Mouse (Mus musculus) midbrain, embryonic 14.5 days (tissue): ENCODE measurements around the gene Eif2ak4. TPM values are rescaled to one million over a fixed set of nuclear protein-coding genes. Genes with fewer than 3 reads are reported as not detected.

Experiments used
- ATAC-seq: fragments of 200-750 bp; cut with Nextera tagmentation; 2 replicates; pipeline ENCODE4 v1.8.0; 2017; ENCODE audit warnings: moderate number of reproducible peaks, moderate library complexity; ENCODE audit not compliant: low FRiP score, low TSS enrichment
- DNase-seq: peaks from one replicate; pipeline ENCODE4 v3.0.0-alpha.2; 2015
- H3K27ac ChIP-seq: fragments of 300-500 bp; sonication (generic); replicated peaks from 2 replicates; pipeline ENCODE4 v1.5.1; 2014; ENCODE audit warnings: mild to moderate bottlenecking, low read depth, low read length, moderate library complexity
- H3K27me3 ChIP-seq: fragments of 300-500 bp; sonication (generic); 2 replicates; pipeline ENCODE4 v1.6.1; 2014; ENCODE audit warnings: low read length, control low read depth, mixed read lengths; ENCODE audit not compliant: control insufficient read depth, insufficient read depth
- H3K36me3 ChIP-seq: fragments of 300-500 bp; sonication (generic); 2 replicates; pipeline ENCODE4 v1.6.1; 2014; ENCODE audit warnings: low read length, control low read depth; ENCODE audit not compliant: control insufficient read depth, insufficient read depth
- H3K4me1 ChIP-seq: fragments of 300-500 bp; sonication (generic); 2 replicates; pipeline ENCODE4 v1.6.1; 2014; ENCODE audit warnings: mild to moderate bottlenecking, antibody characterized with exemption, low read length, control low read depth; ENCODE audit not compliant: control insufficient read depth, insufficient read depth
- H3K4me2 ChIP-seq: fragments of 300-500 bp; sonication (generic); 2 replicates; pipeline ENCODE4 v1.6.1; 2014; ENCODE audit warnings: mild to moderate bottlenecking, low read length, moderate library complexity
- H3K4me3 ChIP-seq: fragments of 300-500 bp; sonication (generic); replicated peaks from 2 replicates; pipeline ENCODE4 v1.5.1; 2014; ENCODE audit warnings: low read depth, low read length
- H3K9ac ChIP-seq: fragments of 300-500 bp; sonication (generic); replicated peaks from 2 replicates; pipeline ENCODE4 v1.6.1; 2014; ENCODE audit warnings: mild to moderate bottlenecking, low read length, moderate library complexity
- H3K9me3 ChIP-seq: fragments of 300-500 bp; sonication (generic); 2 replicates; pipeline ENCODE4 v1.6.1; 2016; ENCODE audit warnings: low read length, control low read depth, mixed read lengths; ENCODE audit not compliant: control insufficient read depth
- WGBS: fragments of 180-500 bp; shearing (Covaris S2); extraction: QIAGEN DNeasy Blood & Tissue Kit; methylation state at CpG from one replicate; pipeline ENCODE4 v1.1.7; 2014; 5-methylcytosine and 5-hydroxymethylcytosine counted together
- polyA plus RNA-seq: library from polyadenylated mRNA; unstranded; fragments of >200 nt; fragmentation: Nextera tagmentation; extraction: Ambion mirVana; gene quantifications from 2 replicates; pipeline ENCODE4 v1.2.1, GENCODE M21; 2014

The Eif2ak4 gene
- polyA plus RNA-seq: 7.3 and 10.2 TPM in 2 replicates

DNA sequence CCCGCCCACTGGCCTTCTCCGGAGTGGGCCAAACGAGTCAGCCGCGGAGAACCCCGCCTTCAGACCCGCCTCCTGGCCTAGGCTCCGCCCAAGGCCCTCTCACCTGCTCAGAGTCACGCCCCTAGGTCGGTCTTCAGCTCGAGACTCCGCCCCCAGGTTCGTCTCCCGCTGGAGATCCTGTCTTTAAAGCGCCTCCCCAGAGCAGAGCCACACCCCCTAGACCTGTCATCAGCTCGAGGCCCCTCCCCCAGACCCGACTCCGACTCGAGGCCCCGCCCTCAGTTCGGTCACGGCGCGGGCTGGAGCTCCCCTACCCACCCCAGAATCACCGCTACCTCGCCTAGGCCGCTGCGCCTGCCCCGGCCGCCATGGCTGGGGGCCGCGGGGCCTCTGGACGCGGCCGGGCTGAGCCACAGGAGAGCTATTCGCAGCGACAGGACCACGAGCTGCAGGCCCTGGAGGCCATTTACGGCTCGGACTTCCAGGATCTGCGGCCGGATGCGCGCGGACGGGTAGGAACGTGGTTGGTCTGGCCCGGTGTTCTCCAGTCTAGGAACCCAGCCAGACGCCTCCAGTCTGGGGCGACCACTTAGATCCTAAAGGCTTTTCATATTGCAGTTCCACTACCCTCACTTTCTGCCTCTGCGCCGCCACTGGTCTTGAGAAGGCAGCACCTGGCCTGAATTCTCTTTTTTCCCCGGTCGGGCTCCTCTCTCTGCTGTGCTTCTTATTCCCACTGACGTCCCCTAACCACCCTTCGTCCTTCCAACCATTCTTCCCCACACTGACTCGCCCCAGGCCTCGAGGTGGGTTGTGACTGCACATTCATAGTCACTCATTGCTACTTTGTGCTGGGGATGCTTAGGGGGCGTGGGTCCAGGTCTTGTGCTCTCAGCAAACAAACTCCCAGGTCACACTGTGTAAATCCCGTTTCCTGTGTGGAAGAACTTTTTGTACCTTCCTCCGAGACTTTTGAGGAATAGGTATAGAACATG is at the start of gene Eif2ak4:
Eif2ak4 (plus strand) TSS at position 278 of the 995 bp plus-strand sequence.
- H3K4me1 ChIP-seq: 0 out of 2 replicates have a peak, but pooled peaks cover 9% of the 10 kb centered on the region
- whole genome bisulfite sequencing: under 1% methylated on average over 61 of the region's 61 CpGs
- H3K9ac ChIP-seq: peak within 1 kb of the TSS; percentile 82
- H3K4me3 ChIP-seq: peak within 1 kb of the TSS; percentile 75
- H3K4me2 ChIP-seq: peak within 1 kb of the TSS; percentile 75
- no peaks in the 10 kb centered on the region for H3K36me3 ChIP-seq
- H3K27ac ChIP-seq: peak within 1 kb of the TSS; percentile 91
- peak; percentile 98 for ATAC-seq
- peak; percentile 98 for DNase-seq
- no peaks in the 10 kb centered on the region for H3K27me3 ChIP-seq
- H3K9me3 ChIP-seq: no peaks in the 10 kb centered on the region

DNA sequence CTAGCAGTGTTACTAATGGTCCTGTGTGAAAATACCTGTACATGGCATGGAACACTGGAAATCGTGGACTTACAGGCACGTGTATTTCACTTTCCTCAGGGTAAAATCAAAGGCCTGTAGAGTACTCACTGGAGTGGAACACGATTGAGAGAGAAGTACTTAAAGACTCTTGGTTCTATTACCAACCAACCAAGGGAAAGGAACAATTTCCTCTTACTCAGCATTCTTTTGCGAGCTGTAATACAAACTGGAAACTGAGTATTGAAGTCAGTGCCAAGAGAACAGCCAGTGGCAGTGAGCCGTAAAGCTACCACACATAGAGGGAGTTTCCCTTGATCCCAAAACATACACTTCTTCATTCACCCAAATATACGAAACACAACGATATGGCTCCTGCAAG is 47.1 kb upstream of the Eif2ak4 start:
- Histone ChIP-seq H3K27ac (no peak overlapping the region), H3K9me3 (no peaks in the 10 kb centered on the region), H3K36me3 (no peaks in the 10 kb centered on the region), H3K4me1 (no peaks in the 10 kb centered on the region), H3K27me3 (no peaks in the 10 kb centered on the region), H3K4me3 (no peak overlapping the region), H3K4me2 (no peak overlapping the region), H3K9ac (no peak overlapping the region)
- no peak for DNase-seq
- ATAC-seq: no peak
- WGBS: 87% methylated on average over 7 of the region's 7 CpGs

DNA sequence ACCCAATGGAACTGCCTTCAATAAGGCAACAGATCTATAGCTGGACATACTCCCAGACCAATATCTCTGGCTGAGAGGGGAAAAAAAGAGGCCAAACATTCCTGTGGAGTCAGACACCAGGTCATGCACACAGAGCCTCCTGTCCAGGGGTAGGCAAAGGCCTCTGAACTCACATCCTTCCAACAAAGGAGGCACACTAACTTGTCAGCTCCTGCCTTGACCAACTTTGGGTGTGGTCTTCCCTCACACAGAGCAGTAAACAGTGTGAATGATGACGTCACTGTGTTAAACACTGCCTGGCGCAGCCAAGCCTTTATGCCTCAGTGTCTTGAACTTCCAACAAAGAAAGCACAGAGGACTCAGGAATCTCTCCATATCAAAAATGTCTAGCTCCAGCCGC is 44.5 kb upstream of the Eif2ak4 start:
- Histone ChIP-seq H3K4me2 (no peak overlapping the region), H3K4me1 (no peaks in the 10 kb centered on the region), H3K27me3 (no peaks in the 10 kb centered on the region), H3K4me3 (no peak overlapping the region), H3K27ac (no peak overlapping the region), H3K36me3 (no peaks in the 10 kb centered on the region), H3K9ac (no peak overlapping the region), H3K9me3 (no peaks in the 10 kb centered on the region)
- 80% methylated on average over 3 of the region's 3 CpGs for WGBS
- ATAC-seq (no peak), DNase-seq (no peak)

- no peaks in the 10 kb centered on the region for H3K27me3 ChIP-seq
- H3K4me1 ChIP-seq: no peaks in the 10 kb centered on the region
- no peak overlapping the region for H3K4me2 ChIP-seq
- H3K27ac ChIP-seq: no peak overlapping the region
- no peaks in the 10 kb centered on the region for H3K36me3 ChIP-seq
- WGBS: 24% methylated on average over 1 of the region's 1 CpGs
- DNase-seq (no peak), ATAC-seq (no peak)
- no peak overlapping the region for H3K4me3 ChIP-seq
- H3K9me3 ChIP-seq: no peaks in the 10 kb centered on the region
- H3K9ac ChIP-seq: no peak overlapping the region
Measured at GRCm38 (mm10) chr2:118345535-118345934, 42.9 kb upstream of the Eif2ak4 start.

GRCm38 (mm10) chr2:118353498-118353897 is 34.9 kb upstream of the Eif2ak4 start:
- Histone ChIP-seq H3K4me2 (no peak overlapping the region), H3K4me3 (no peak overlapping the region), H3K9ac (no peak overlapping the region), H3K4me1 (peaks cover 15% of the 10 kb centered on the region; the same call in 1 of the 2 replicates), H3K9me3 (no peaks in the 10 kb centered on the region), H3K27ac (no peak overlapping the region), H3K36me3 (no peaks in the 10 kb centered on the region), H3K27me3 (no peaks in the 10 kb centered on the region)
- WGBS: 15% methylated on average over 4 of the region's 4 CpGs
- DNase-seq (no peak), ATAC-seq (no peak)

- DNase-seq (peak; percentile 14), ATAC-seq (no peak)
- H3K9me3 ChIP-seq: no peaks in the 10 kb centered on the region
- H3K4me3 ChIP-seq: no peak overlapping the region
- no peaks in the 10 kb centered on the region for H3K27me3 ChIP-seq
- no peak overlapping the region for H3K27ac ChIP-seq
- H3K4me2 ChIP-seq: no peak overlapping the region
- peaks cover 15% of the 10 kb centered on the region; the same call in 1 of the 2 replicates for H3K4me1 ChIP-seq
- H3K9ac ChIP-seq: no peak overlapping the region
- no peaks in the 10 kb centered on the region for H3K36me3 ChIP-seq
- 46% methylated on average over 4 of the region's 4 CpGs for WGBS
Measured at GRCm38 (mm10) chr2:118353916-118354403, 34.5 kb upstream of the Eif2ak4 start.

DNA sequence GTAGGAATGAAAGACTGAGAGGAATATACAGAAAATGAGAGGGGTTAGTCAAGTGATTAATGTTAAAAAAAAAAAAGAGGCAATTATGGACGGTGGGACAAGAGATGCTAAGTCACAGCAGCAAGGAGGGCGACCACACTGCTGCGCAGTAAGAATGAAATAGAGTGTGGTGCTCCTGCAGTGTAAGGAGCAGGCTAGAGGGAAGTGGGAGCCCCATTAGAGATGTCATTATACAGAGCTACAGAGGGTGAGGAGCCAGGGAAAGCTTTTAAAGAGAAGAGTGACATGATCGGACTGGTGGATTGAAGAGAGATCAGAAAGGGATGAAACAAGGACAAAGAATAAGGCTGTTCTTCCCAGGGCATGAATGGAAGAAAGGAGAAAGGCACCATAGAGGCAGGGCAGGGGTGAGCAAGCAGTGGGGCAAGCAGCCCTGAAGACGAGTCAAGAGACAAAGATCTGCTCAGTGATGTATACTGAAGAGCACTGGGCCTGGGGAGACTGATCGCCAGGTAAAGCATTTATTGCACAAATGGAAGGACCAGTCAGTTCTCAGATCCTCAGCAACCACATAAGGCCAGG is 33.2 kb upstream of the Eif2ak4 start:
- Histone ChIP-seq H3K9me3 (no peaks in the 10 kb centered on the region), H3K9ac (no peak overlapping the region), H3K4me2 (no peak overlapping the region), H3K27ac (no peak overlapping the region), H3K4me3 (no peak overlapping the region), H3K4me1 (peaks cover 15% of the 10 kb centered on the region; the same call in 1 of the 2 replicates), H3K36me3 (no peaks in the 10 kb centered on the region), H3K27me3 (no peaks in the 10 kb centered on the region)
- DNase-seq (no peak), ATAC-seq (no peak)
- 45% methylated on average over 6 of the region's 6 CpGs for WGBS

GRCm38 (mm10) chr2:118371841-118372240 is 16.6 kb upstream of the Eif2ak4 start:
- WGBS: 65% methylated on average over 1 of the region's 1 CpGs

More at GRCm38 (mm10) chr2:118371841-118372240, 16.6 kb upstream of the Eif2ak4 start:
- H3K4me3 ChIP-seq: no peak overlapping the region
- ATAC-seq: no peak
- no peak for DNase-seq
- H3K4me2 ChIP-seq: no peak overlapping the region
- peaks cover 11% of the 10 kb centered on the region; the same call in 1 of the 2 replicates for H3K4me1 ChIP-seq
- H3K9me3 ChIP-seq: no peaks in the 10 kb centered on the region
- H3K27ac ChIP-seq: no peak overlapping the region
- H3K9ac ChIP-seq: no peak overlapping the region
- no peaks in the 10 kb centered on the region for H3K36me3 ChIP-seq
- H3K27me3 ChIP-seq: peaks cover 18% of the 10 kb centered on the region
